Mouse (Mus musculus) kidney, adult 8-10 months (tissue): Measurements from ENCODE around the gene Dph7.

Source experiments
- DNase-seq, 2 experiments: peaks; one replicate each; pipeline ENCODE4 v3.0.0; 2022

Dph7 gene

GRCm38 (mm10) chr2:24962304-24963000, at the start of gene Dph7:
Gene Dph7, plus strand, starts transcription at chr2:24962400.
- peak; percentile 77 to 85 for DNase-seq

GRCm38 (mm10) chr2:24912589-24912988, 49.6 kb upstream of the Dph7 start:
- no peak for DNase-seq

- DNase-seq: no peak
These were observed 47.4 kb upstream of the Dph7 start for GRCm38 (mm10) chr2:24914762-24915161.

- peak; percentile 93 to 94 for DNase-seq
These were observed 43.0 kb upstream of the Dph7 start, which contains the start of gene Ehmt1 for GRCm38 (mm10) chr2:24918930-24919838. Gene Ehmt1, minus strand, starts transcription at chr2:24919614.

- DNase-seq: no peak
These were observed 42.4 kb upstream of the Dph7 start for GRCm38 (mm10) chr2:24919839-24920175.

GRCm38 (mm10) chr2:24923561-24923960, 38.6 kb upstream of the Dph7 start:
- peak in 1 of 2 experiments; percentile 21 for DNase-seq

GRCm38 (mm10) chr2:24925284-24925683, 36.9 kb upstream of the Dph7 start:
- no peak for DNase-seq

GRCm38 (mm10) chr2:24926345-24926964, 35.7 kb upstream of the Dph7 start:
- no peak for DNase-seq

GRCm38 (mm10) chr2:24926965-24927358, 35.2 kb upstream of the Dph7 start:
- DNase-seq: no peak

- peak; percentile 50 to 84 for DNase-seq
These were observed 34.3 kb upstream of the Dph7 start for GRCm38 (mm10) chr2:24927810-24928479.

- peak; percentile 39 to 76 for DNase-seq
These were observed 33.1 kb upstream of the Dph7 start for GRCm38 (mm10) chr2:24929119-24929518.

GRCm38 (mm10) chr2:24929593-24929992, 32.6 kb upstream of the Dph7 start:
- DNase-seq: no peak

- peak; percentile 52 to 70 for DNase-seq
These were observed 27.7 kb upstream of the Dph7 start for GRCm38 (mm10) chr2:24934441-24934963.

GRCm38 (mm10) chr2:24935057-24935796, 27.0 kb upstream of the Dph7 start, which contains the start of gene Arrdc1:
Gene Arrdc1, minus strand, starts transcription at chr2:24935252.
- peak; percentile 96 to 97 for DNase-seq

GRCm38 (mm10) chr2:24942092-24942491, 20.1 kb upstream of the Dph7 start:
- DNase-seq: no peak

- DNase-seq: peak; percentile 61 to 64
These were observed 17.9 kb upstream of the Dph7 start for GRCm38 (mm10) chr2:24944304-24944703.

GRCm38 (mm10) chr2:24949421-24950188, 12.6 kb upstream of the Dph7 start, which contains the start of gene Zmynd19:
Gene Zmynd19, plus strand, starts transcription at chr2:24949792.
- peak; percentile 96 to 97 for DNase-seq

- no peak for DNase-seq
These were observed 12.0 kb upstream of the Dph7 start for GRCm38 (mm10) chr2:24950189-24950535.

GRCm38 (mm10) chr2:24952537-24953055, 9.6 kb upstream of the Dph7 start:
- DNase-seq: no peak

- DNase-seq: peak; percentile 43 to 59
These were observed 1.3 kb upstream of the Dph7 start for GRCm38 (mm10) chr2:24960910-24961309.

- DNase-seq: no peak
These were observed 8.2 kb downstream of the Dph7 start for GRCm38 (mm10) chr2:24970386-24970785.
